Mouse (Mus musculus) embryonic fibroblast, embryonic 13.5 days (primary cell): ENCODE data around the gene Slc9a9. TPM values are rescaled to one million over a fixed set of nuclear protein-coding genes. Genes with fewer than 3 reads are reported as not detected.

Experiments used
- H3K27ac ChIP-seq: 2 replicates; pipeline ENCODE4 v1.5.1; 2012; ENCODE audit warnings: low read length, control low read depth, inconsistent platforms; ENCODE audit not compliant: insufficient read depth
- H3K4me1 ChIP-seq: 2 replicates; pipeline ENCODE4 v1.6.1; 2011; ENCODE audit warnings: low read length; ENCODE audit not compliant: control insufficient read depth, insufficient read depth
- H3K4me3 ChIP-seq: 2 replicates; pipeline ENCODE4 v1.5.1; 2011; ENCODE audit warnings: mild to moderate bottlenecking, control low read depth, low read length; ENCODE audit not compliant: insufficient read depth
- CTCF ChIP-seq: IDR thresholded peaks from 2 replicates; pipeline ENCODE4 v1.5.1; 2011; ENCODE audit warnings: mild to moderate bottlenecking, control low read depth, low read length, moderate library complexity, borderline replicate concordance; ENCODE audit not compliant: insufficient read depth
- POLR2A ChIP-seq: IDR thresholded peaks from 2 replicates; pipeline ENCODE4 v1.6.1; 2011; ENCODE audit warnings: low read depth, mild to moderate bottlenecking, control low read depth, low read length, moderate library complexity
- polyA plus RNA-seq: library from polyadenylated mRNA; stranded (reverse); fragments of >200 nt; gene quantifications from 2 replicates; pipeline ENCODE4 v1.2.4, GENCODE M21; 2011; ENCODE audit warnings: low read depth; ENCODE audit not compliant: missing spikeins, insufficient read length

The Slc9a9 gene
- polyA plus RNA-seq, 1 experiment = 7.7 TPM

DNA sequence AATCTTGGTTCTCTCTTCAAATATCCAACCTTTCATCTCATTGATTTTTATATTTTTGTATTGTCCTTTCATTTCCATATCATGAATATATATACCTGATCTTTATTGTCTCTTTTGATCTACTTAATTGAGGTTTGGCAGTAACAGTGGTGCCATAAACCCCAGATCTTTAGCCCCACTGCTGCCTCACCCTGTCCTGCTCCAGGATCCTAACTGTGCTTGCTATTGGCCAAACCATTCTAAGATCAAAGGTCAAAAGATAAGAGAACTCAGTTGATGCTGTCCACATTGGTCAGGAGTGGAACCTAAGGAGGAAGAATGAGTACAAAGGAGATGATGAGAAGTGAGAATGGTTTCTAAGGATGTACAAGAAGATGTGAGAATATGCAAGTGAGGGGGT is 440.1 kb downstream of the Slc9a9 start:
- H3K4me1 ChIP-seq = no peaks in the 10 kb centered on the region
- TF ChIP-seq POLR2A (no peak), CTCF (no peak)
- no peak overlapping the region for H3K27ac ChIP-seq
- H3K4me3 ChIP-seq = no peak overlapping the region

DNA sequence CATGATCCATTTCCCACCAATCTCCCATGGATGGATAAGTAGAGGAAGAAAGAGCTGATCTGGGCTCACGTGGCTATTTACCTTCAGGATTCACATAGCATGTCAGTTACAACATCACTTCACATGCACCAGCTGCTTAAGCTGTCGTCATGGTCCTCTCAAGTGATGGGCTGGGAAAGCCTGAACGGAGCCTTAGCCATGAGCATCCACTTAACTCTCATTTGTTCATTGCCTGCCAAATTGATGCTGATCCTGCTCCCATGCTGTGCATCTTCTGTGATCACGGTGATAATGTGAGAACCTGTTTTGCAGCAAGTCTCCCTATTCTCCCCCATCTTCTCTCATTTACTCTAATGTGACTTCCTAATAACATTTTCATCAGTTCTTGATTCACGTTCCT is 441.1 kb downstream of the Slc9a9 start:
- Histone ChIP-seq H3K4me3 (no peak overlapping the region), H3K27ac (no peak overlapping the region)

DNA sequence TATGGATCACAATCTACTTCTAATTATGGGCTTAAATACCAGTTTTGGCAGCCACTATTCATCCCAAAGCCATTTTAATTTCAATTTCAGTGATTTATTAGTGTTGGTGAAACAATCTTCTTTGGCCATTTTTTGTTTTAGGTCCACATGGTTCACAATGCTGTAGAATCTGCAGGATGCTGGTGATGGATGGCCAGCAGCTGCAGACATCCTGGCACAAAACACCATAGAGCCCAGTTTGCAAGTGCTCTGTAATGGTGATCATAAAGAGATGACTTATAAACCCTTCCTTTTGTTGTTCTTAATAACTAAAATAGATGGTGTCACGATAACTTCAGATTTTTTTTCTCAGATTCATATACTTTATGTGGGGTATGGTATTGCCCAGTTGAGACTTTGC is 442.0 kb downstream of the Slc9a9 start:
- Histone ChIP-seq H3K4me1 (no peaks in the 10 kb centered on the region), H3K27ac (no peak overlapping the region), H3K4me3 (no peak overlapping the region)
- TF ChIP-seq CTCF = no peak
- TF ChIP-seq POLR2A = no peak

More for the DNA sequence above, 441.1 kb downstream of the Slc9a9 start:
- H3K4me1 ChIP-seq = no peaks in the 10 kb centered on the region
- TF ChIP-seq CTCF (no peak), POLR2A (no peak)

DNA sequence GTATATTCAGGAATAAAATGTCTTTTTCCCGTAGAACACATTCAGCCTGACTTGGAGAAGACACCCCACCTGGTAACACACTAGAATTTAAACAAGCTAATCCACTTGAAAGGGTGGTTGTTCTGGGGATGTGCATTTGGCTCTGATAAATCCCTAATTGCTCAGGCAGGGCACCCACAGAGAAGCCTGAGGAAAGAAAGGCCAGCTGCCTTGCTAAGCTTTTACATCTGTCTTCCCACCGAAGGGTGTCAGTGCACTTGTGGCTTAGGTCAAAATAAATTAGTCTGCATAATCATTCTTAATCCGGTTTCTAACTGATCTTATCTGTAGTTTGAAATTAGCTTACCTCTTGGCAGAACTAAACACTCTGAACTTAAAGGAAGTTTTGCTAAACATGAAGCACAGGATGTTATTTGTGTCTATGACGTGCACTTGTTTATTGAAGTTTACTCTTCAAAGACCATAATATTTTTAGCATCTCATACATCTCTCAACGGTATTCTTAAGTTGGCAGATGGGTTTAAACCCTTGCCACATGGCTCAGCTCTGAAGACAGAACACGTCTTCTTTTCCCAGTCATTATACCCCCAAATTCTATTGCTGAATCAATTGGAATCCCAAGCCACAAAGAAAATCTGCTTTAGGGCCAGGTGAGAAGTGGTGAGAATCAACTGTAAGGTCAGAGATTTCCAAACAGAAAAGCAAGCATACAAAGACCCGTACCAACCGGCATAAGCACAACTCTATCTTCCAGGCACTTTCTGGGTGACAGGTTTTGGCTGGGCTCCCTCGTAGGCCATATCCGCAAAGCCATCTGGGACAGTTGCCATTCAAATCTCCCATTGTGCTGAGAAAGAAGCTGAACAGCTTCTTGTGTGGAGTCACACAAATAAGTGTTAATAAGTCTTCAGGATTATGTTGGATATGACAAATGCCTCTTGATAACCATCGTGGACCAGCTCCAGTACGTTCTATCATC is 443.7 kb downstream of the Slc9a9 start:
- no peak for TF ChIP-seq POLR2A
- no peak for TF ChIP-seq CTCF
- Histone ChIP-seq H3K27ac (no peak overlapping the region), H3K4me3 (no peak overlapping the region), H3K4me1 (no peaks in the 10 kb centered on the region)

DNA sequence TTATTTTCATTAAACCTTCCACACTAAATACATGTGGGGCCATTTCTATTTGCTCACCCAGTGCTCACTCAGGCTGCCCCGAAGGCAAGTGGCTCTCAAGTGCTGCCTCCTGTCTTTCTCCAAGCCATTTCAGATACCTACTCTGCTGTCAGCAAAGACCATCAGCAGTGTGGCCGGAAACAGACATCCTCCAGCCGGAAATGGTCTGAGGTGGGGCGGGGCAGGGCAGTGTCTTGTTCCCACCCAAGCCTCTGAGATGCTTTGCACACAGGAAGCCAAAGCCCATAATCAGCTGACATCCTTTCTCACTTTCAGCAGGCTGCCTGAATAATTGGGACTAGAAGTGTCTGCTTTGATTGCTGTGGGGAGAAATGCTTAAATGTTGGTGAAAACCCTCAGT is 450.4 kb downstream of the Slc9a9 start:
- Histone ChIP-seq H3K4me3 (no peak overlapping the region), H3K4me1 (peaks cover 3% of the 10 kb centered on the region; the same call in 1 of the 2 replicates), H3K27ac (no peak overlapping the region)
- TF ChIP-seq POLR2A = no peak

DNA sequence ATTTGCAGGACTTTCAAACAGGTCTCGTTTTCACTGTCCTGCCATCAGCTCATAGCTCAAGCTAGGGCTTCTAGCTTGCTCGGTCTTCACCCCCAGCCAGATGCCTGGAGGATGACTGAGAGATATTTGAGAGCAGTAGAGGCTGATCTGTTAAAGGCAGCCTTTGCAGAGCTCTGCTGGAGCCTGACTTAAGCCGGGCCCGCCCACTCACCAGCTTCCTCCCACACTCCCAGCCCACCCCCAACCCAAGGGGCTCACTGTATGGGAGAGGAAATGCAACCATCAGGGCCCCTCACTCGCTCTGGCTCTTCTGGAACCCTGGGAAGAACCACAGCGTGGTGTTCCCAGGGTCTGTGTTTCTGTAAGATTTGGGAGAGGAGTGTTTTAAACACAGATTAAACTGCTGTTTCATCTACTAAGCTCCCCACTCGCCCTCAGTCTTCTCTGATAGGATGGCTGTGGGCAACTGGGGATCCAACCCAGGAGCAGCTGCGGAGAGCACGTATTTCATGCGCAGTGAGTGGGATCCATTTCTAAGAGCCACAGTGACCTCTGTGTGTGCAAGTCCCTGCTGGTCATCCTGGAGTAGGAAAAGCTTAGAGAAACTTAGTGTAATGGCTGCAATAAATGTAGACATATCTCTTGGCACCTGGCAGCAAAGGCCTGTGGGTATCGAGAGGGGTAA is 451.6 kb downstream of the Slc9a9 start:
- Histone ChIP-seq H3K4me1 (peaks cover 7% of the 10 kb centered on the region), H3K4me3 (no peak overlapping the region), H3K27ac (no peak overlapping the region)
- no peak; the same call in 1 of the 2 replicates for TF ChIP-seq POLR2A
- no peak for TF ChIP-seq CTCF

DNA sequence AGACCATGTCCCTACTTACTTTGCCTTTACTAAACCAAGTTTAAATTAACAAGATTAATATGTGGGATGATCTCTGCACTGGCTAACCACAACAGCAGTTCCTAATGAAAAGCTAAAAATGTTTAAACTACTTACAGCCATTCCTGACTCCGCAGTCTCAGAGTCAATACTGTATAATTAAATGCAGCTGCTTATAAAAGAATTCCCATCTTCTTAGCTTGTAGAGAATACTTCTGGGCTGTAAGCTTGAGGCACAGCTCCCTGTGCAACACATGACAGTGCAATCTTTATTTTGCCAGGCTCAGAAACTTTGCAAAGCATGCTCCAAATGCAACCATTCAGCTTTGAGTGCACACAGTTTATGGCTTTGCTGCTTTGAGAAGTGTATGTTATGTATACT is 456.0 kb downstream of the Slc9a9 start:
- Histone ChIP-seq H3K4me1 (peaks cover 7% of the 10 kb centered on the region), H3K4me3 (no peak overlapping the region), H3K27ac (peak overlapping the region; percentile 21; the same call in 1 of the 2 replicates)
- TF ChIP-seq CTCF = no peak
- no peak for TF ChIP-seq POLR2A

DNA sequence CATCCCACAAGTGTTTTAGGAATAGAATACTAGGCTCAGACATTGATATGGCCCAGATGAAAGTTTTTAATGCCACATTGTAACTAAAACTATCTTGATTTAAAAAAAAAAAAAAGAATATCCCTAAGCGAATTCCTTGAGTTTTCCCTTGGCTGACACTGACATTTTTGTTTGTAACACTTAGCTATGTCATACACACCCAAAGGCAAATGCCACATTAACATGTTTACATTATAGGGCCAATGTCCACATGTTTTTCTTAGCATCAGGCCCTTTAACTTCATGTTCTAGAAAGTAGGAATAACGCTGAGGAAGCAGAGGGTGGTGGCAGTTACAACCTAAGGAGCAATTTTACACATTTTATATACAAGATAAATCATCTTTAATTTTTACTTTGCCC is 458.1 kb downstream of the Slc9a9 start:
- Histone ChIP-seq H3K27ac (no peak overlapping the region), H3K4me1 (peaks cover 4% of the 10 kb centered on the region), H3K4me3 (no peak overlapping the region)
- TF ChIP-seq CTCF = no peak
- no peak for TF ChIP-seq POLR2A

DNA sequence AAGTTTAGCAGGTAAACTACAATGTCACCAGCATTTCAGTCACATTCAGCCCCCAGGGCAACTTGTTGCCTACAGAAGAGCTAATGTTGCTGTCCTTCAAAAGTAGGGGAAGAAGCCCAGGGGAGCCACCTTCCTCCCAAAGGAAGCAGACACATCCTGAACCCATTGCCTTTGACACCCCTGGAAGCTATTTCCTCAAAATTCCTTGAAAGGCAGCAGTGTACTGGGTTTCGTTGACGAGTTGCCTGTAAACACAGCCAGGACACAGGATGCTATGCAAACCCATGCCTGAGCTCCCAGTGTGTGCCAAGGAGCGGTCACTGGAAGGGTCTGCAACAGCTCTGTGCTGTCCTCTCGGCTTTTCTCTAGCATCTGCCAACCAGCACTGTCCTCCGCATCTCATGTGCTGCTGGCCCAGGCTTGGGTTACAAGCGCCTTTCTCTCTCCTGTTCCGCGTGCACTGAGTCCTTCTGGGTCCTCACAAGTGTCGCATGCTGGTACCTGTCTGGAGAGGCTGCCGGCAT is 479.6 kb downstream of the Slc9a9 start:
- no peak for TF ChIP-seq POLR2A
- no peak for TF ChIP-seq CTCF
- no peaks in the 10 kb centered on the region for H3K4me1 ChIP-seq
- H3K4me3 ChIP-seq = no peak overlapping the region
- H3K27ac ChIP-seq = no peak overlapping the region

DNA sequence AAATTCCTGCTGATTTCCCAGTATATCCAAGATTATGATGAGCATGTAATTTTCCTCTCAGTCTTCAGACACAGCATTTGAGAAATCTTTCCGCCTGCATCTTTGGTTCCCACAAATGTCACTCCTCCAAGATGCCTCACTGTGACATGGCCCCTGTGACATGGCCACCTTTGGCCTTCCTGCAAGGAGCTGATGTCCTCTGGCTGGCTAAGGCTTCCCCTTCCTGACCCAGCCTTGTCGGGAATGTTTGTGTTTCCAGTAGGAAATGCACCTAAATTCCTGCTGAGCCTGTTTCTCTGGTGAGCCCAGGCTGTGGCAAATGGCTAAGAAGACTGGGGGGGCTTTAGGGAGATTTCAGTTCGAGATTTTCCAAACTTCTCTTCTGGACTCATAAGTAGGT is 480.4 kb downstream of the Slc9a9 start:
- Histone ChIP-seq H3K4me1 (no peaks in the 10 kb centered on the region), H3K27ac (no peak overlapping the region), H3K4me3 (no peak overlapping the region)
- no peak for TF ChIP-seq CTCF
- no peak for TF ChIP-seq POLR2A
